Mouse (Mus musculus): Measurements from ENCODE around the gene Serpinf1.

GRCm38 (mm10) chr11:75448575-75448974 lies 26.1 kb upstream of the Serpinf1 start:
- no peak for TF ChIP-seq EP300 (optimal IDR thresholded peaks at IDR 0.05)
- no peak for TF ChIP-seq CTCF (IDR thresholded peaks at IDR 0.05; ENCODE audit: low read depth)
